Mouse (Mus musculus) gastrocnemius, postnatal 4 days (tissue): ENCODE measurements around the gene Rpe. TPM values are rescaled to one million over a fixed set of nuclear protein-coding genes. Genes with fewer than 3 reads are reported as not detected.

Source experiments
- total RNA-seq, 2 experiments: library from RNA; stranded (reverse); gene quantifications; 2 replicates each; pipeline ENCODE4 v1.2.3; 2021

The Rpe gene
- total RNA-seq, 2 experiments from 2014 or later, result 14.5 to 16.1 TPM

Other genes starting within 250 kb of the Rpe start
- not detected for gene Unc80, start 232.5 kb upstream of the Rpe start, total RNA-seq
- gene Kansl1l, start 116.7 kb downstream of the Rpe start, total RNA-seq, result 10 to 100 TPM; 21.1 to 25.2 TPM
- gene Acadl, start 162.4 kb downstream of the Rpe start, total RNA-seq, result 100 to 1,000 TPM; 436 to 457 TPM
- gene Myl1, start 244.6 kb downstream of the Rpe start, total RNA-seq, result over 10,000 TPM; 17,678 to 18,583 TPM